Mouse (Mus musculus) forebrain, embryonic 13.5 days (tissue): ENCODE results near the gene Usp49. TPM values are rescaled to one million over a fixed set of nuclear protein-coding genes. Genes with fewer than 3 reads are reported as not detected.

Experiments
- ATAC-seq: fragments of 200-750 bp; cut with Nextera tagmentation; 2 replicates; pipeline ENCODE4 v1.8.0; 2017
- H3K27ac ChIP-seq: fragments of 300-500 bp; sonication (generic); 2 replicates; pipeline ENCODE4 v1.5.1; 2015; ENCODE audit warnings: inconsistent platforms, mild to moderate bottlenecking, moderate library complexity
- H3K27me3 ChIP-seq: fragments of 300-500 bp; sonication (generic); 2 replicates; pipeline ENCODE4 v1.6.1; 2015; ENCODE audit warnings: mild to moderate bottlenecking, inconsistent platforms
- H3K36me3 ChIP-seq: fragments of 300-500 bp; sonication (generic); 2 replicates; pipeline ENCODE4 v1.6.1; 2015; ENCODE audit warnings: mild to moderate bottlenecking, inconsistent platforms; ENCODE audit not compliant: poor library complexity, severe bottlenecking
- H3K4me1 ChIP-seq: fragments of 300-500 bp; sonication (generic); 2 replicates; pipeline ENCODE4 v1.6.1; 2015; ENCODE audit warnings: inconsistent platforms
- H3K4me2 ChIP-seq: fragments of 300-500 bp; sonication (generic); 2 replicates; pipeline ENCODE4 v1.6.1; 2015; ENCODE audit warnings: inconsistent platforms, mild to moderate bottlenecking, moderate library complexity
- H3K4me3 ChIP-seq: fragments of 300-500 bp; sonication (generic); 2 replicates; pipeline ENCODE4 v1.5.1; 2015; ENCODE audit warnings: mild to moderate bottlenecking, inconsistent platforms
- H3K9ac ChIP-seq: fragments of 300-500 bp; sonication (generic); 2 replicates; pipeline ENCODE4 v1.6.1; 2015; ENCODE audit warnings: mild to moderate bottlenecking, inconsistent platforms
- H3K9me3 ChIP-seq: fragments of 300-500 bp; sonication (generic); replicated peaks from 2 replicates; pipeline ENCODE4 v1.6.1; 2016; ENCODE audit warnings: inconsistent platforms
- WGBS: fragments of 180-500 bp; shearing (Covaris S2); methylation state at CpG from one replicate; pipeline ENCODE4 v1.1.7; 2015; 5-methylcytosine and 5-hydroxymethylcytosine counted together
- polyA plus RNA-seq: library from polyadenylated mRNA; unstranded; fragments of >200 nt; fragmentation: Nextera tagmentation; extraction: Ambion mirVana; gene quantifications from 2 replicates; pipeline ENCODE4 v1.2.1, GENCODE M21; 2015

Usp49 gene
- polyA plus RNA-seq, 1 experiment from 2014 or later, result 11.2 TPM

DNA sequence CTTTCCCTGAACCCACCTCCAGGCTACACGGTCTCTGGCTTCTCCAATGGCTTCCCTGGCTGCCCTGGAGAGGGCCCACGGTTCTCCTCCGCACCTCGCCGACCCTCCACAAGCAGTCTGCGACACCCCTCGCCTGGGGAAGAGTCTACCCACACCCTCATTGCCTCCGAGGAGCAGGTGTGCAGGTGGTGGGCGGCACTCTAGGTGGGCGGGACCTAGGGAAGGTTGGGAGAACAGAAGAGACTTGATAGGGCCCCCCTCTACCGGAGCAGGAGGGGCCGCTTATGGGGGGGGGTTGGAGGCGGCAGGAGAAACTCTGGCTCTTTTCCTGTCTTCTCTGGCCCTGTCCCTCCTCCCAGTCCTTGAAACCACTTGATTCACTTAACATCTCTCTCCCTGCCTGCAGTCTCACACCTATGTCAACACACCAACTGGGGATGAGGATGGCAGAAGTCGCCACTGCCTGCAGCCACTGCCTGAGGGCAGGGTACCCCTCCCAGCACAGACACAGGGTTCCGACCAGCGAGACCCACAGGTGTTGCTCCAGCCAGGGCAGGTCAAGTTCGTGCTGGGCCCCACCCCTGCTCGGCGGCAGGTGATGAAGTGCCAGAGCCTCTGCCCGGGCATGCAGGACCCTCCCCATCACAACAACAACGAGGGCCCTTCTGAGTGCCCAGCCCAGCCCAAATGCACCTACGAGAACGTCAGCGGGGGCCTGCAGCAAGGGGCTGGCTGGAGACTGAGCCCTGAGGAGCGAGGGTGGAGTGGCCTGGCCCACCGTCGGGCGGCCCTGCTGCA is 72.3 kb downstream of the Usp49 start:
- H3K27me3 ChIP-seq, result 0 out of 2 replicates have a peak, but pooled peaks cover 6% of the 10 kb centered on the region
- no peak overlapping the region for H3K9ac ChIP-seq
- H3K36me3 ChIP-seq, result peaks cover 48% of the 10 kb centered on the region; the same call in 1 of the 2 replicates
- no peak overlapping the region for H3K4me3 ChIP-seq
- H3K27ac ChIP-seq, result no peak overlapping the region
- WGBS, result 55% methylated on average over 26 of the region's 28 CpGs
- no peak for ATAC-seq
- H3K4me2 ChIP-seq, result no peak overlapping the region
- no peaks in the 10 kb centered on the region for H3K9me3 ChIP-seq
- no peaks in the 10 kb centered on the region for H3K4me1 ChIP-seq

DNA sequence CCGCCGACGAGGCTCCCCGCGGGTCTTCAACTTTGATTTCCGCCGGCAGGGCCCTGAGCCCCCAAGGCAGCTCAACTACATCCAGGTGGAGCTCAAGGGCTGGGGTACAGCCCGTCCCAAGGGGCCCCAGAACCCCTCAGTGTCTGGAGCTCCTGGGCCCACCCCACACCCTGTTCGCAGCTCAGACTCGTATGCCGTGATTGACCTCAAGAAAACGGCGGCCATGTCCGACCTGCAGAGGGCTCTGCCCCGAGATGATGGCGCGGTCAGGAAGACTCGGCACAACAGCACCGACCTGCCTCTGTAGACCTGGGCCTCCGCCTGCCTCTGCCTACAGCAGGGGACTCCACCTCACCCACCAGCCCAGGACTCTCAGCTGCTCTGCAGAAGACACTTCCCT is 73.1 kb downstream of the Usp49 start:
- no peak for ATAC-seq

DNA sequence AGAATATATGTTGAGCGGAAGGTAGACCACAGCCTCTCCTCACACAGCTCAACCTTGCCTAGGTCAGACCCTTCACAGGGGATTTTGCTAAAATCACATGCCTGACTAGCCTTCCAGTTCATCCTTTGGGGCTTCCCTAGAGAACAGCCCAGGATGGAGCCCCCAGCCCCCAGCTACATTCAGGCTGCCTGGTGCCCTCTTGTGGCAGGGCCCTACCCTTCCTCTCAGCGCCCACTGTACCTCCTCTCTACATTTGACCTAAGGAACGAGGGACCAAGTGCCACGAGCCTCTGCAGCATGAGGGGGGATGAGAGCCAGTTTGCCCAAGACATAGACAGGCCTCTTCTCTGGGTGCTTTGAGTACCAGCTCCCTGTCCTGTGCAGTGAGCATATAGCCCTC is 74.2 kb downstream of the Usp49 start:
- H3K4me1 ChIP-seq, result no peaks in the 10 kb centered on the region
- WGBS, result 83% methylated on average over 4 of the region's 4 CpGs
- no peak overlapping the region for H3K27ac ChIP-seq

More for the DNA sequence above, 73.1 kb downstream of the Usp49 start:
- Histone ChIP-seq H3K36me3 (peaks cover 48% of the 10 kb centered on the region; the same call in 1 of the 2 replicates), H3K27me3 (0 out of 2 replicates have a peak, but pooled peaks cover 6% of the 10 kb centered on the region), H3K9me3 (no peaks in the 10 kb centered on the region), H3K9ac (no peak overlapping the region), H3K27ac (no peak overlapping the region), H3K4me2 (no peak overlapping the region), H3K4me1 (no peaks in the 10 kb centered on the region), H3K4me3 (no peak overlapping the region)
- 42% methylated on average over 20 of the region's 20 CpGs for WGBS

DNA sequence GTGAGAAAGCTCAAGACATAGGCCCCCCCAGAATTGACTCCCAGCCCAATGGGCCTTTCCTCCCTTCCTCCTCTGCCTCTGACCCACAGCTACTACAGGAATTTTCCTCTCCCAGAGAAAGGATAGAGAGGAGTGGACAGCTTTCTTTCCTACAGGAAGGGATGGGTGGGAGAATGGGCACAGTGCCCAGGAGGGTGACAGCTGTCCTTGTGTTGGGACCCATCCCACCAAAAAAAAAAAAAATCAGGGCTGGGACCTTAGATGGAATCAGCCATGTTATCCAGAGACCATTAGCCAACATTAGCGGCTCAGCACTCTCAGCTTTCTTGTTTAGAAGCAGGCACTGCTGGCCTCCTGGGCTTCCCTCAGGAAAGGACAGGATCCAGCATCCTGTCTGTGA is 75.7 kb downstream of the Usp49 start:
- Histone ChIP-seq H3K36me3 (peaks cover 29% of the 10 kb centered on the region; the same call in 1 of the 2 replicates), H3K27me3 (0 out of 2 replicates have a peak, but pooled peaks cover 6% of the 10 kb centered on the region), H3K27ac (no peak overlapping the region), H3K4me3 (no peak overlapping the region), H3K9me3 (no peaks in the 10 kb centered on the region), H3K9ac (no peak overlapping the region), H3K4me2 (no peak overlapping the region), H3K4me1 (no peaks in the 10 kb centered on the region)
- ATAC-seq, result no peak
- WGBS, result 71% methylated on average over 1 of the region's 1 CpGs

More for the DNA sequence above, 74.2 kb downstream of the Usp49 start:
- Histone ChIP-seq H3K4me2 (no peak overlapping the region), H3K27me3 (0 out of 2 replicates have a peak, but pooled peaks cover 6% of the 10 kb centered on the region), H3K9me3 (no peaks in the 10 kb centered on the region), H3K36me3 (peaks cover 40% of the 10 kb centered on the region; the same call in 1 of the 2 replicates), H3K4me3 (no peak overlapping the region), H3K9ac (no peak overlapping the region)
- ATAC-seq, result no peak

DNA sequence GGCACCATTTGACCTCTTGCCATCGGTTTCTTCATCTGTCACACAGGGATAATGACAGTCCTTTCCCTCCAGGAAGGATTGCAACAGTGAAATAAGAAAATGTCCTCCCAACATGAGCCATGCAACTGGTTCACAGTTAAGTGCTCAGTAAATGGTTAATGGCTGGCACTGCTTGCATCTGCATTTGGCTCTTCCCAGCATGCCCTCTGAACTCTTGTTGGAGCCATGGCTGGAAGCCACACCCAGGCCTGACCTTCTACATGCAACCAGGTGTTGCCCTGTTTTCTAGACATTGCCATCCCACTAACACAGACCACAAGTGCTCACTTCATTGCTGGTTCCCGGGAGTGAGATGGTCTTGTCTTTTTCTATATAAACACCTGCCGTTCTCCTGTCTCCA is 77.5 kb downstream of the Usp49 start:
- Histone ChIP-seq H3K4me2 (no peak overlapping the region), H3K9ac (no peak overlapping the region), H3K27ac (no peak overlapping the region), H3K4me3 (no peak overlapping the region), H3K4me1 (no peaks in the 10 kb centered on the region), H3K27me3 (0 out of 2 replicates have a peak, but pooled peaks cover 4% of the 10 kb centered on the region), H3K36me3 (peaks cover 12% of the 10 kb centered on the region; the same call in 1 of the 2 replicates), H3K9me3 (no peaks in the 10 kb centered on the region)
- WGBS, result 80% methylated on average over 3 of the region's 3 CpGs
- no peak for ATAC-seq

DNA sequence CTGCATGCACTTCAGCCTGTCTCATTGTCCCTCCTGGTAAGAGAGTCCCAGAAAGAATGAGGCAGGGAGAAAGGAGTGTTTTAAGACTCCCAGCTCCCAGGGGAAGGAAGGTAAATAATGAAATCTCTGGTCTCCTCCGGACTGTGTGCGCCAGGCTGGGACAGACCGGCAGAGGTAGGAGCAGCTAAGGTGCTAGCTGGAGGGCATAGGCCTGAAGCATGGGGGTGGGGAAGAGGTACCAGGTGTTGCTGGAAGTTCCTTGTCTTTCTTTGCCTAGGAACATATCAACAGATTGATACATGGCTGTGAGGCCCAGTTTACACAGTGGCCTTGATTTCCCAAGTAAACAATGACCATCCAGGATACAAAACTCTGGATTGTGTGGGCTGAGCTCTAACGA is 78.5 kb downstream of the Usp49 start:
- Histone ChIP-seq H3K9ac (no peak overlapping the region), H3K27ac (no peak overlapping the region), H3K4me1 (no peaks in the 10 kb centered on the region), H3K4me2 (no peak overlapping the region), H3K4me3 (no peak overlapping the region), H3K9me3 (no peaks in the 10 kb centered on the region), H3K27me3 (no peaks in the 10 kb centered on the region), H3K36me3 (0 out of 2 replicates have a peak, but pooled peaks cover 4% of the 10 kb centered on the region)
- no peak for ATAC-seq
- WGBS, result 71% methylated on average over 4 of the region's 4 CpGs

DNA sequence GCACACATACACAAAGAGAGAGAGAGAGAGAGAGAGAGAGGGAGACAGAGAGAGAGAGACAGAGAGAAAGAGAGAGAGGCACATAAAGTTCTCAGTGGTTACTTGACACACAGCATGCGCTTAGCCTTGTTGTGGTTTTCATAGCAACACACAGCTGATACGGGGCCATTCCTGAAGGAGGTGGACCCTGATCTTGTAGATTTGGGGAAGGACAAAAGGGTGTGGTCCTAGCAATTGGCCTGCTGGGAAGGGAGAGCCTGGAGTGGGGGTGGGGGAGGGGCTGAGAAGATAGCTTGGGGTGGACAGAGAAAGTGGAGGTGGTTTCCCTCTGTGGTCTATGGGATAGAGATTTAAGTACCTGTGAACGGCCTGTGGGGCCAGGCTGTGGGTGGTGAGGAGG is 79.5 kb downstream of the Usp49 start:
- WGBS, result 79% methylated on average over 3 of the region's 3 CpGs
- no peak for ATAC-seq
- Histone ChIP-seq H3K27me3 (no peaks in the 10 kb centered on the region), H3K4me1 (no peaks in the 10 kb centered on the region), H3K36me3 (no peaks in the 10 kb centered on the region), H3K27ac (no peak overlapping the region), H3K9ac (no peak overlapping the region), H3K4me2 (no peak overlapping the region), H3K9me3 (no peaks in the 10 kb centered on the region), H3K4me3 (no peak overlapping the region)

DNA sequence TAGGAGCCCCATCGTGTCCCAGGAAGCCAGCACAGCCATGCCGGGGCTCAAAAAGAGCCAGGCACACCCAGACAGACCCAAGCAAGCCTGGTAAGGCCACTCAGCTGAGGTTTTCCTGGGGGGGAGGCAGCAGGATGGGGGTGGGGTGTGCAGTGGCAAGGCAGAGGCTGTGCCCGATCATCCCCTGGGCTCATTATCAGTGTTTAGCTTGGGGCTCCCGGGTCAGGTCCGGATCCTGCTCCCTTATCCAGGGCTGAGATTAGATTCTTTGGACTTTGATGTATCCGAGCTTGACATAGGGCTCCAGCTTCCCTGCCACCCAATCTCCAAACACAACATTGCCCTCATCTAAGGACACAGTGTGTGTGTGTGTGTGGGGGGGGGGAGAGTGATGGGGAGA is 81.4 kb downstream of the Usp49 start:
- no peak for ATAC-seq
- H3K36me3 ChIP-seq, result no peaks in the 10 kb centered on the region
- H3K27me3 ChIP-seq, result no peaks in the 10 kb centered on the region
- WGBS, result 64% methylated on average over 6 of the region's 6 CpGs
- no peaks in the 10 kb centered on the region for H3K9me3 ChIP-seq
- no peak overlapping the region for H3K27ac ChIP-seq
- H3K4me1 ChIP-seq, result no peaks in the 10 kb centered on the region
- H3K9ac ChIP-seq, result no peak overlapping the region
- H3K4me2 ChIP-seq, result no peak overlapping the region
- no peak overlapping the region for H3K4me3 ChIP-seq

DNA sequence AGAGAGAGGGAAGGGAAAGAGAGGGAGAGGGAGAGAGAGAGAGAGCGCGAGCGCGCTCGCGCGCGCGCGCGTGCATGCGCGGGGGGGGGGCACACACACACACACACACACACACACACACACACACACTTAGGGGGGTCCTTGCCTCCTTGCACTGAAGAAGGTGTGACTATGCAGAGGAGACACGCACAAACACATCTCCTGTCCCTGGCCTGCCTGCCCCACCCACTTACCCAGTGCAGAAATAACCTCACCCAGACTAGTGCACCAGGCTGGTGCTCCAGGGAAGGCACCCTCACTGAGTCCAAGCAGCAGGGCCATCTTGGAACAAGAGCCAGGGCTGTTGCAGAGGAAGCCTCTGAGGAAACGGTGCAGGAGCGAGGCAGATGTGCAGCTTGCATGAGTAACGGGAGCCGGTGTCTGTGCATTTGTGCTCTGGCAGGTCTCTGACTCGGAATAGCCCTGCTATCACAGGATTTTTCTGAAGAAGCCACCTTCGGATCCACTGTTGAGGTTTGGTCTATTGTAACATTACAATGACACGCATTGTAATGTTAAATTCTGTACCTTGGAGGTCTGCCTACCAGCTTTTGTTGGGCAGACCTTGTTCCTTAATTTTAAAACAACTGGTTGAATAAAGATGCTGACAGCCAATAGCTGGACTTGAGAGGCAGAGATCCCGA is 82.5 kb downstream of the Usp49 start:
- Histone ChIP-seq H3K9me3 (no peaks in the 10 kb centered on the region), H3K4me2 (no peak overlapping the region), H3K9ac (no peak overlapping the region), H3K27ac (no peak overlapping the region), H3K27me3 (no peaks in the 10 kb centered on the region), H3K36me3 (no peaks in the 10 kb centered on the region), H3K4me1 (no peaks in the 10 kb centered on the region), H3K4me3 (no peak overlapping the region)
- WGBS, result 45% methylated on average over 12 of the region's 22 CpGs
- ATAC-seq, result no peak

DNA sequence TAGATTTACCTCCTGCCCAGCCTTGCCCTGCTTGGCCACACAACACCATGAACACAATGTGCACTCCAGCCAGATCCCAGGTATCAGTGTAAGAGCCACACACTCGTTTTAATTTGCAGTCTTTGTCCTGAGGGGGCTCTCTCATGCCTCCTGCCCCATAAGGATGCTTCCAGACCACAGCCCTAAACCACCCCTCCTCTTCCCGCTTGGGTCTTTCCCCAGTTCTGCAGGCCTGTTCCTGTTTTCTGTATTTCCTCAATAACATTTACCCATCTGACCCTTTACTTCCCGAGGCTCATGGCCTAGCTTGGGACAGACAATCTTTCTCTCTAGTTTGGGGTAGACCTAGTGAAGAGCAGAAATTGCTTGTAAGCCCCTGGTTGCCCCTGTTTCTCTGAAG is 84.5 kb downstream of the Usp49 start:
- H3K4me1 ChIP-seq, result no peaks in the 10 kb centered on the region
- no peak overlapping the region for H3K27ac ChIP-seq
- no peak overlapping the region for H3K4me3 ChIP-seq
- H3K9me3 ChIP-seq, result no peaks in the 10 kb centered on the region
- no peak overlapping the region for H3K9ac ChIP-seq
- 71% methylated on average over 3 of the region's 3 CpGs for WGBS
- no peaks in the 10 kb centered on the region for H3K36me3 ChIP-seq
- no peak overlapping the region for H3K4me2 ChIP-seq
- H3K27me3 ChIP-seq, result no peaks in the 10 kb centered on the region
- ATAC-seq, result no peak

DNA sequence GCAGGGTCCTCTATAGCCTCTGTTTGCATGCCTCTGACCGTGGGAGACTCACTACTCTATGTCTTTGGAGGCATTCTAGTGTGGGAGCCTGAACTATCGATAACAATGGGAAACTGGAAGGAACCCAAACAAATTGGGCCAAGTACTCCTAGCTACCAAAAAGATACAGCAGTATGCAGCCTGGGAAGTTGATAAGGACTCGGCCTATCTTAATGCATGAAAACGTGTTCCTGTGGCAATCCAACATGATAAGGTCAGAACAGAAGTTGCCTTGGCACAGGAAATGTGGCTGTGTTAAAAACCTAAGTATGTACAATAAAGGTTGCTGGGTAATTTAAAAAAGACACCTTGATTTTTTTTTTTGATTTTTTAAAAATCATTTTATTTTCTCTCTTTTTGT is 90.7 kb downstream of the Usp49 start:
- ATAC-seq, result no peak
- H3K4me3 ChIP-seq, result no peak overlapping the region
- H3K9me3 ChIP-seq, result no peaks in the 10 kb centered on the region
- H3K4me2 ChIP-seq, result no peak overlapping the region
- no peaks in the 10 kb centered on the region for H3K36me3 ChIP-seq
- no peak overlapping the region for H3K9ac ChIP-seq
- no peaks in the 10 kb centered on the region for H3K4me1 ChIP-seq
- no peak overlapping the region for H3K27ac ChIP-seq
- 87% methylated on average over 4 of the region's 4 CpGs for WGBS
- H3K27me3 ChIP-seq, result no peaks in the 10 kb centered on the region

DNA sequence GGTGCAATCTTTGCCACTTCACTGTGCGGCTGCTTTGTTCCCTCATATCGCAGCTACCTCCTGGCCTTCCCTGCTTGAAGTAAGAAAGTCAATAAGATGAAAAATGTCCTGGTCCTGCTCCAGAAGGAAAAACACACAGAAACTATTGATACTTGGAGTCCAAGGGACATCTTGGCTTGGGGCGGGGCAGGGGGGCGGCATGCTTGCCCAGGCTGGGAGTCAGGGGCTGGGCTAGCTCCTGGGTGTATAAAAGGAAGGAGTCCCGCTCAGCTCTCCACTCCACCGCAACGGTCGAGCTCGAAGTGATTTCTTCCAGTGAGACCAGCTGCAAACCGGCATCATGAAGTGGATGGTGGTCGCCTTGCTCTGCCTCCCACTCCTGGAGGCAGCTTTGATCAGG is 96.1 kb downstream of the Usp49 start, which contains the start of gene Pgc:
Gene Pgc (plus strand): TSS at position 277 of the 400 bp plus-strand sequence.
- no peak within 1 kb of the TSS for H3K4me2 ChIP-seq
- H3K4me1 ChIP-seq, result no peaks in the 10 kb centered on the region
- H3K9me3 ChIP-seq, result no peaks in the 10 kb centered on the region
- no peak within 1 kb of the TSS for H3K27ac ChIP-seq
- no peaks in the 10 kb centered on the region for H3K36me3 ChIP-seq
- no peaks in the 10 kb centered on the region; the same call in 1 of the 2 replicates for H3K27me3 ChIP-seq
- H3K9ac ChIP-seq, result no peak within 1 kb of the TSS
- no peak within 1 kb of the TSS for H3K4me3 ChIP-seq
- ATAC-seq, result no peak
- WGBS, result 86% methylated on average over 11 of the region's 11 CpGs
